Mouse (Mus musculus) ES-CJ7 (cell line): ENCODE results near the gene Sectm1b.
A peak's percentile ranks its signal among the peaks of the same experiment; 100 is the strongest.

ENCODE experiments used
- DNase-seq: peaks from one replicate; pipeline ENCODE4 v3.0.0; 2011; ENCODE audit warnings: low read depth, low spot score

Gene Sectm1b

DNA sequence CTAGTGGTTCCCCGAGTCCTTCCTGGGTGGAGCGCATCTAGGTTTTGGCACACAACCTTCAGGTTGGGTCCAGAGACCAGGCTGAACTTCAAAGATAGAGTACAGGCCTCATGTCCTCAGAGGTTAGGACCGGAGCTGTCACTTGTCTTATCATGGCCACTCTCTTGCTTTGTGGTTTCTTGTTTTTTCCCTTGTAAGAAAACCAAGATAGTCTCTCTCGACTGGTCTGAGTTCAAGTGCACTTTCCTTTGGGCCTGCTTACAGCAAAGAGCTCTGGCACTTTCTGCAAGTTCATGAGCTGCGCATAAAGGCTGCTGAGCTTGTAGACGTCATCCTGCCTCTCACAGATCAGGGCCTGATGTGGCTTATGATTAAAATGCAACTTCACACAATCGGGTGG lies 36.1 kb downstream of the Sectm1b start:
- DNase-seq: no peak

DNA sequence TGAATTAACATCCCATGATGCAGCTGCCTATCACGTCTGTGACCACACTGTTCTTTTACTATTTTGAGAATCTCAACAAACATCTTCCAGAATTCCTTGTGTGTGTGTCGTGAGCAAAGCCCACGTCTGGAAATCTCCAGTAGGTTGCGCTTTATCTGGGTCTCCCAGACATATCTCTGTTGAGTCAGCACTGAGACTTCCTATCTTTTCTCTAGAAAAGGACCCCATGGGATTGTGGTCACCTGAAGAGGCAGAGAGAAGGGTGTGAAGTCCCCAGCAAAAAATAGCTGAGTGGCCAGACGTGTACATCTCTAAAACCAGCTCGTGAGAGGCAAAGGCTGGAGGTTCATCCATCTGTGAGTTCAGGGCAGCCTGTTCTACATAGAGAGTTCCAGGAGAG lies 39.2 kb downstream of the Sectm1b start:
- DNase-seq: no peak

DNA sequence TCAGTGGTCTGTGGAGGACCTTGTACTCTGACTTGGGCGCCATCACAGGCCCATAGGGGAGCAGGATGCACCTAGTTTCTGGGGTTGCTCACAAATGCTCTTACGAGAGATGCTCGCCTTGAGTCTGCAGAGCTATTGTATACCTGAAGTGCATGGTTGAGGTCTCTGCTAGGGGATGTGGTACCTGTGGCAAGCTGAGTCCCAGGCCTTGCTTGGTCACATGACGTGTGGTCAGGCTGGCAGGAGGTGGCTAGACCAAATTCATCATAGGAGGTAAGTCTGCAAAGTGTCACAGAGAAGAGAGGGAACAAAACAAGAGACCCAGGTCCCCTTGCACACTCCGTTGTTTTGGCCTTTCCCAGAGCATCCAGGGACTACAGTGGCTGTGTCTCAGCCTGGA lies 43.9 kb downstream of the Sectm1b start:
- DNase-seq: no peak

DNA sequence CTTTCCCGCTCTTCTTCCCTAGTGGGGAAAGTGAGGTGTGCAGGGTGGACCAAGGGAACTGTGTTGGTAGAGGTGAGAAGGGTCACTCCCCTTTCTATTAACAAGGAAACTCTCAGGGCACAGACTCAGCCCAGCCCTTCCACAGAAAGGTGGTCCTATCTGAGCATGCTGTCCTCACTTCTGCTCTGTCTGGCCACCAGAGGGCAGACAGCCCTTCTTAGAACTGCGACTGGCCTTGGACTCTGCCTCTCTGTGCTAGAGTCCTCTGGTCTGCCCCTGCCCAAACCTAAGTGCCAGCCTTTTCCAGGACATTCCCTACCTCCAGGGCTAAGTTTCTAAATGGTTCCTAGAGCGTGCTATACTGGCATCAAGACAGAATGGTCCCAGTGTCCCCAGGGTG lies 45.7 kb downstream of the Sectm1b start:
- peak; percentile 55 for DNase-seq

DNA sequence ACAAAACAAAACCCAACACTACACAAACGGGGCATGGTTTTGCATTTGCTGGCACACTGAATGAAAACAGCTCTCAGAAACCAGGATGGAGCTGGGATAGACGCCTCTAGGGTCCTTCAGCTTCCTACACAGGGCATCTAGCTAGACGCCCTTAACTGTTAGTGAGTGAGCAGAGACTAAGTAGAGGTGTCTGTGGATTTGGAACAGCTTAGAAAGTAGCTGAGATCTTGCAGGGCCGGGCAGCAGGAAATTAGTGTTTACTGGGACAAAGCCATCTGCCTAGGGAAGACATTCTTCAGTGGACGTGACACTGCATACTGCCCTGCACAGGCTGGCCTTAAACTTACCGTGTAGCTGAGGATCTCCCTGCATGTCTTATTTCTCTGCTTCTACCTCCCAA lies 47.9 kb downstream of the Sectm1b start:
- DNase-seq: no peak

DNA sequence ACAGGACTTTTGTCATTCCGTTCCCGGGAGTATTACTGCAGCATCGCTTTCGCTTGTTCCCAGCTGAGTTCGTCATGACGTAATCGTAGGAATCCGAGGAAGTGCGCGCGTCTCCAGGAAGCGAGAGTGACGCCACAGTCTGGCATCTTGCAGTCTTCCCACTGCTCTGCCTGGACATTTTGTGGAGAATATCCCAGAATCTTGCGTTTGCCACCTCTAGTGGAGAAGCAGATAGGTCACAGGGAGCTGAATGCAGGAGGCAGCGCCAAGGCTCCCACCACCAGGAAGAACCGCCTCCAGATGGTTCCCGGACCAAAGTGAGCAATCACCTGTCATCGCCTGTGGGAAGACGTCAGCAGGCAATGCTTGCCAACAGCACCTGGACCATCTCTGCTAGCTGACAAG lies 48.5 kb downstream of the Sectm1b start:
- DNase-seq: peak; percentile 51

DNA sequence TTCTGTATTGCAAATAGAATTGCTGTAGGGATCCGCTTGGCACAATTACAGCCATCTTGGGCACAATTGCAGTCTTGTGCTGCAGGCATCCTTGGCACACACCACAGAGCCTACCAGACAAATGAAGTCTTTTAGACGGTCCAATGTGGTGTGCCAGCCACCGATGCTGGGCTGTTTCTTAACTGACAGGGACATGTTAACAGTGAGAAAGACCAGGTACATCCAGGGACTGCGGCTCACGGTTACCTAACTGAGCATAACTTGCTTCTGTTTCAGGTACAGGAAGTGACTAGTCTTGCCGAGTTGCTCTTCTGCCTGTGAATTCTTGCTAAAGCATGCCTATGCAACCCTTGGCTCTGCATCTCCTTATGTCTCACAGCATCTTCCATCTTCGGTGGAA lies 49.7 kb downstream of the Sectm1b start:
- no peak for DNase-seq

DNA sequence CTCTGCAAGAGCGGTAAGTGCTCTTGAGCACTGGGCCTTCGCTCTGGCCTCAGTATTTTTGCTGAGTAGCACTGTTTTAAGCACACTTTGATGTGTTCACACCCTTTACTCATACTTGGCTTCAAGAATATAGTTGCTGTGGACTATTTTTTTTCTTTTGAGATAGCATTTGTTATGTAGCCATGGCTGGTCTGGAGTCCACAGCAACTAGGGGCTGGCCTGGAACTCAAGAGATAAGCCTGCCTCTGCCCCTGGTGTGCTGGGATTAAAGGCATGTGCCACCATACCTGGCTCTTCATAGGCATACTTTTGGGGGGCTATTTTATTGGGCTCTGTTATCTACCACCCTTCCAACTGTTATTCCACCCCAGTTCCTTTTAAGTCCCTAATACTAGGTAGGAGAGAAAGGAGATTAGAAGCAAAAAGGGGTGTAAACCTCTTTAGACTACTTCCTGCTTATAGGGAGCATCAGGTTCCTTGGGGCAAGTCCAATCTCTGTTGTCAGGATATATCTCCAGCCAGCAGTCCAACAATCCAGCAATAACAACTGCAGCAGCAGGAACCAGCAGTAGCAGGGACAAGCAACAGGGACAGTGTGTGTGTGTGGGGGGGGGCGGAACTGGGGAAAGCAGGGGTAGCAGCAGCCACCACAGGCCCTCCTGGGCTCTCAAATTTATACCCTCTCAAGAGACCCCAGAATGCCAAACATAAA lies 53.2 kb downstream of the Sectm1b start:
- no peak for DNase-seq

DNA sequence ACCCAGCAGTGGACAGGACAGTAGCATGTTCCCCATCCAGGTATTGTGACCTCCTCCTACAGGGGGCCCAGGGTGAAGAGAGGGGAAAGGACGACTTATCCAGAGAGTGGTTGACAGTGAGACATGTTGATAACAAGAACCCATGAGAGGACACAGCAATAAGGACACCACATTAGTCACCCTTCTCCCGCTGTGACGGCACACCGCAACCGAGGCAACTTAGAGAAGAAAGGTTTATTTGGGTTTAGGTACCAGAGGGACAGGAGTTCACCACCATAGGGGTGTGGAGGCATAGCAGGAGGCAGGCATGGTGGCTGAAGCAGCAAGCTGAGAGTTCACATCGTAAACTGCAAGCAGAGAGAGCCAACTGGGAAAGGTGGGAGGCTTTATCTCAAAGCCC lies 57.2 kb downstream of the Sectm1b start:
- DNase-seq: no peak

DNA sequence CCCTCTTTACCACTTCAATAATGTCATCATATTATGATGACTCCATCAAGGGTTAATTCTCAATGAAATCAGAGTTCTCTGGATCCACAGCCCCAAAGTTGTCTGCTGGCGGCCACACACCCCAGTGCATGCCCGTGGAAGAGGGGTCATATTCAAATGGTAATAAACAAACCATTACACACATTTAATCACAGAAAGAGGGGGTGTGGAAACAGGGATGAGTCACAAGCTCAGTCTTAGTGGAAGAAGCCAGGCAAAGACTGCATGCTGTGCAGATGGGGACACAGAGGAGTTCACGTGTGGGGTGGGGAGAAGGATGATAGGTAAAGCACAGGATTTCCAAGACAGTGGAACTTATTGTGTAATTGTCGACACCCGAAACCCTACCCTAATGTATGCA lies 59.1 kb downstream of the Sectm1b start:
- no peak for DNase-seq
